10 mouse cellular contexts compared by ENCODE assay signal in genomic region chr1:62175013-62175640, GRCm38 (mm10).
DNase-seq lines count a peak whose midpoint lies in the region; ATAC-seq and TF ChIP-seq lines count a peak whose summit lies in the region.
"Had no signal": no experiment of that assay in that cellular context is flagged by ENCODE, and none has a peak within 500 bp of the region (broad histone marks: within the 10 kb centered on the region; RNA-seq: fewer than 3 reads in every experiment).

No protein-coding gene starts in this region.

- 85% methylated on average over 1 of the region's 1 CpGs for WGBS in heart, adult 2 months
- WGBS in heart, embryonic 12.5 days: 78% methylated on average over 1 of the region's 1 CpGs
- WGBS in lung, embryonic 14.5 days: 38% methylated on average over 1 of the region's 1 CpGs
- 34% methylated on average over 1 of the region's 1 CpGs for WGBS in stomach, postnatal 0 days

- no peak for TF ChIP-seq CTCF in heart, adult 2 months (IDR thresholded peaks at IDR 0.05)
- TF ChIP-seq CTCF in lung, embryonic 14.5 days (IDR thresholded peaks at IDR 0.05; ENCODE audit: low read depth): no peak
- TF ChIP-seq CTCF in stomach, postnatal 0 days (IDR thresholded peaks at IDR 0.05; ENCODE audit: low read depth): no peak

- H3K79me2 ChIP-seq in heart, adult 2 months (replicated peaks; ENCODE audit: control insufficient read depth, insufficient read depth, low read length): no peaks in the 10 kb centered on the region

- H3K9ac ChIP-seq in heart, adult 2 months (ENCODE audit: low read depth, low read length): no peak overlapping the region
- no peak overlapping the region for H3K9ac ChIP-seq in heart, embryonic 12.5 days
- H3K9ac ChIP-seq in lung, embryonic 14.5 days: no peak overlapping the region
- H3K9ac ChIP-seq in stomach, postnatal 0 days (ENCODE audit: low read length): no peak overlapping the region
- H3K9ac ChIP-seq: embryonic facial prominence, embryonic 12.5 days had no signal

- no peaks in the 10 kb centered on the region for H3K9me3 ChIP-seq in heart, embryonic 12.5 days (replicated peaks)
- no peaks in the 10 kb centered on the region for H3K9me3 ChIP-seq in lung, embryonic 14.5 days (ENCODE audit: low read depth, low read length)
- H3K9me3 ChIP-seq in stomach, postnatal 0 days (ENCODE audit: control insufficient read depth, low read length): no peaks in the 10 kb centered on the region
- H3K9me3 ChIP-seq: embryonic facial prominence, embryonic 12.5 days had no signal

- no peak overlapping the region for H3K4me3 ChIP-seq in heart, adult 2 months
- H3K4me3 ChIP-seq in heart, embryonic 12.5 days: no peak overlapping the region
- H3K4me3 ChIP-seq in lung, embryonic 14.5 days (ENCODE audit: low read depth, low read length): no peak overlapping the region
- H3K4me3 ChIP-seq in stomach, postnatal 0 days (ENCODE audit: low read depth, low read length): no peak overlapping the region
- H3K4me3 ChIP-seq: embryonic facial prominence, embryonic 12.5 days had no signal

- no peak overlapping the region for H3K4me2 ChIP-seq in heart, embryonic 12.5 days
- no peak overlapping the region for H3K4me2 ChIP-seq in lung, embryonic 14.5 days
- H3K4me2 ChIP-seq in stomach, postnatal 0 days (replicated peaks; ENCODE audit: low read depth): no peak overlapping the region
- H3K4me2 ChIP-seq: embryonic facial prominence, embryonic 12.5 days had no signal

- TF ChIP-seq EP300 in heart, adult 2 months (IDR thresholded peaks at IDR 0.05; ENCODE audit: insufficient read depth, low read depth, low read length): no peak
- no peak for TF ChIP-seq EP300 in stomach, postnatal 0 days (optimal IDR thresholded peaks at IDR 0.05)

- peaks cover 1% of the 10 kb centered on the region; the same call in 1 of the 2 replicates for H3K4me1 ChIP-seq in heart, adult 2 months (ENCODE audit: control insufficient read depth, insufficient read depth, low read length)
- peaks cover 9% of the 10 kb centered on the region; the same call in 1 of the 2 replicates for H3K4me1 ChIP-seq in heart, embryonic 12.5 days (replicated peaks)
- no peaks in the 10 kb centered on the region for H3K4me1 ChIP-seq in lung, embryonic 14.5 days (ENCODE audit: insufficient read depth)
- no peaks in the 10 kb centered on the region for H3K4me1 ChIP-seq in stomach, postnatal 0 days (replicated peaks; ENCODE audit: control insufficient read depth, insufficient read depth)

- no peaks in the 10 kb centered on the region for H3K27me3 ChIP-seq in heart, adult 2 months (ENCODE audit: control insufficient read depth, insufficient read depth, low read length)
- H3K27me3 ChIP-seq in heart, embryonic 12.5 days (replicated peaks): no peaks in the 10 kb centered on the region
- no peaks in the 10 kb centered on the region for H3K27me3 ChIP-seq in lung, embryonic 14.5 days (ENCODE audit: insufficient read depth, low read length)
- H3K27me3 ChIP-seq in stomach, postnatal 0 days (ENCODE audit: control insufficient read depth, insufficient read depth, low read length): no peaks in the 10 kb centered on the region
- H3K27me3 ChIP-seq: embryonic facial prominence, embryonic 12.5 days had no signal

- TF ChIP-seq POLR2A in heart, adult 2 months (IDR thresholded peaks at IDR 0.05; ENCODE audit: insufficient read depth, low read depth, low read length): no peak

- intact Hi-C loops in heart, adult 2 months (cut with DNase I): no loop called here

- no peak overlapping the region for H3K27ac ChIP-seq in heart, adult 2 months
- no peak overlapping the region for H3K27ac ChIP-seq in heart, embryonic 12.5 days (ENCODE audit: poor library complexity, severe bottlenecking)
- peak overlapping the region; percentile 19; the same call in 1 of the 2 replicates for H3K27ac ChIP-seq in lung, embryonic 14.5 days (ENCODE audit: low read depth)
- H3K27ac ChIP-seq in stomach, postnatal 0 days (replicated peaks): no peak overlapping the region
- H3K27ac ChIP-seq: embryonic facial prominence, embryonic 12.5 days had no signal

- peak; percentile 11 to 22 for DNase-seq in heart, adult 2 months
- peak; percentile 11 for DNase-seq in right cerebral cortex, postnatal 4 days
- no peak for DNase-seq in right cerebral cortex, adult 18-20 months
- DNase-seq in lung, embryonic 14.5 days: peak; percentile 48
- DNase-seq in stomach, postnatal 0 days (ENCODE audit: low spot score): peak; percentile 19
- no peak for DNase-seq in thymus, postnatal 25 days
- DNase-seq: liver had no signal

- ATAC-seq in heart, embryonic 12.5 days (ENCODE audit: insufficient number of reproducible peaks, low FRiP score): no peak
- peak; percentile 44; the same call in 1 of the 2 replicates for ATAC-seq in lung, embryonic 14.5 days (ENCODE audit: insufficient read depth)
- peak; percentile 82 for ATAC-seq in stomach, postnatal 0 days (ENCODE audit: low FRiP score, low TSS enrichment)
- no peak for ATAC-seq in frontal cortex, adult (ENCODE audit: low TSS enrichment)

- H3K36me3 ChIP-seq in heart, adult 2 months (ENCODE audit: control insufficient read depth, insufficient read depth, low read length): no peaks in the 10 kb centered on the region
- no peaks in the 10 kb centered on the region for H3K36me3 ChIP-seq in heart, embryonic 12.5 days
- H3K36me3 ChIP-seq in lung, embryonic 14.5 days (ENCODE audit: insufficient read depth): no peaks in the 10 kb centered on the region
- H3K36me3 ChIP-seq in stomach, postnatal 0 days (ENCODE audit: control insufficient read depth, insufficient read depth, low read length): no peaks in the 10 kb centered on the region
- H3K36me3 ChIP-seq: embryonic facial prominence, embryonic 12.5 days had no signal

Comparison
In these comparisons a context has a peak if more than half of its experiments do, and no peak if none do; other contexts are left out.
1. DNase-seq: peak in heart, adult 2 months (2 of 2), right cerebral cortex, postnatal 4 days (single experiment), lung, embryonic 14.5 days (single experiment) and stomach, postnatal 0 days (single experiment); none in right cerebral cortex, adult 18-20 months (single experiment) and thymus, postnatal 25 days (single experiment).
2. ATAC-seq: peak in lung, embryonic 14.5 days (single experiment) and stomach, postnatal 0 days (single experiment); none in heart, embryonic 12.5 days (single experiment) and frontal cortex, adult (single experiment).